Mouse (Mus musculus): ENCODE data around the gene Actn3.

DNA sequence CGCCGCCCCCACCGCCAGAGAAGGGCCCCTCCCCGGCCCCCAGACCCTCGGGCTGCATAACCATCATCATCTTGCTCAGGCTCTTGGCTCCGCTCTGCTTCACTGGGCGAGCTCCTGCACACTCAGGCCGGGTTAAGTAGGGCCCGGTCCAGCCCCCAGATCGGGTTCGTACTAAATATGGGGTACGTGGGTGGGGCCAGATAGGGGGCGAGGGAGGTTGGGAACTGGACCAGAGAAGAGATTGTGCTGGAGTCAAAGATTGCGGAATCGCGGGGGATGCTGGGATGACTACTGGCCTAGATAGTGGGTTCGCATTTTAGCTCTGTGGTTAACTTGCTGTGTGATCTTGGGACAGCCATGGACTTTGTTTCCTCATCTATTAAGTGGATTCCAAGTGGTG lies at the start of gene Actn3:
- TF ChIP-seq CTCF (IDR thresholded peaks at IDR 0.05; ENCODE audit: low read depth, low read length) = no peak
- no peak for TF ChIP-seq POLR2A (IDR thresholded peaks at IDR 0.05; ENCODE audit: borderline replicate concordance, low read depth, low read length)

Measured in bone marrow macrophage, adult 2 months (primary cell).